Mouse (Mus musculus) effector memory CD4-positive, alpha-beta T cell, adult 7 months (primary cell): ENCODE data around the gene Plcl1. TPM values are rescaled to one million over a fixed set of nuclear protein-coding genes. Genes with fewer than 3 reads are reported as not detected.

Experiments
- polyA plus RNA-seq: library from polyadenylated mRNA; unstranded; fragments of 100-300 nt; shearing (Covaris generic); gene quantifications from one replicate; pipeline ENCODE4 v1.2.1, GENCODE M21; 2017

Plcl1 gene
- 1.4 TPM for polyA plus RNA-seq

GRCm38 (mm10) chr1:55405272-55406022 lies at the start of gene Plcl1:
Gene Plcl1, plus strand, starts transcription at chr1:55405921.

GRCm38 (mm10) chr1:55363044-55363565 lies 42.6 kb upstream of the Plcl1 start, which contains the start of gene Boll:
Gene Boll, minus strand, starts transcription at chr1:55363469.

Other genes with a start within 250 kb of the Plcl1 start
- 2.7 TPM for gene Rftn2, start 179.1 kb upstream of the Plcl1 start, polyA plus RNA-seq
- 2.1 TPM for gene Mars2, start 168.7 kb upstream of the Plcl1 start, polyA plus RNA-seq
- gene Boll, start 42.5 kb upstream of the Plcl1 start, polyA plus RNA-seq: 7.3 TPM